Mouse (Mus musculus) kidney, adult 11 months (tissue): ENCODE data around the gene Gtf2h1.
A peak's percentile ranks its signal among the peaks of the same experiment; 100 is the strongest.

Source experiments
- DNase-seq: peaks from one replicate; pipeline ENCODE4 v3.0.0; 2022

The Gtf2h1 gene

GRCm38 (mm10) chr7:46795287-46796205, at the start of gene Gtf2h1, which contains the start of gene Hps5:
Gtf2h1 (plus strand) TSS chr7:46796103.
Hps5 (minus strand) TSS chr7:46796064.
- peak; percentile 96 for DNase-seq

- DNase-seq: no peak
Observed at GRCm38 (mm10) chr7:46746381-46746780, 49.5 kb upstream of the Gtf2h1 start.

GRCm38 (mm10) chr7:46748459-46748858, 47.4 kb upstream of the Gtf2h1 start:
- no peak for DNase-seq

- DNase-seq: no peak
Observed at GRCm38 (mm10) chr7:46751490-46751889, 44.4 kb upstream of the Gtf2h1 start, which contains the start of gene Saa2. Saa2 (plus strand) TSS chr7:46751790.

GRCm38 (mm10) chr7:46761049-46761795, 34.7 kb upstream of the Gtf2h1 start:
- no peak for DNase-seq

- DNase-seq: no peak
Observed at GRCm38 (mm10) chr7:46762601-46763000, 33.3 kb upstream of the Gtf2h1 start.

GRCm38 (mm10) chr7:46764672-46765071, 31.2 kb upstream of the Gtf2h1 start:
- DNase-seq: no peak

GRCm38 (mm10) chr7:46767371-46767770, 28.5 kb upstream of the Gtf2h1 start:
- DNase-seq: no peak

- no peak for DNase-seq
Observed at GRCm38 (mm10) chr7:46768451-46768850, 27.5 kb upstream of the Gtf2h1 start.

GRCm38 (mm10) chr7:46770706-46771105, 25.2 kb upstream of the Gtf2h1 start:
- DNase-seq: peak; percentile 36

- no peak for DNase-seq
Observed at GRCm38 (mm10) chr7:46789177-46789849, 6.6 kb upstream of the Gtf2h1 start.

- peak; percentile 36 for DNase-seq
Observed at GRCm38 (mm10) chr7:46793871-46794270, 2.0 kb upstream of the Gtf2h1 start.

- no peak for DNase-seq
Observed at GRCm38 (mm10) chr7:46796206-46796679, 340 bp downstream of the Gtf2h1 start.

GRCm38 (mm10) chr7:46796779-46797178, 876 bp downstream of the Gtf2h1 start:
- no peak for DNase-seq

GRCm38 (mm10) chr7:46810325-46810724, 14.4 kb downstream of the Gtf2h1 start:
- DNase-seq: no peak

GRCm38 (mm10) chr7:46814012-46814411, 18.1 kb downstream of the Gtf2h1 start:
- no peak for DNase-seq

GRCm38 (mm10) chr7:46820876-46821632, 25.2 kb downstream of the Gtf2h1 start:
- peak; percentile 66 for DNase-seq

GRCm38 (mm10) chr7:46827046-46827802, 31.3 kb downstream of the Gtf2h1 start:
- DNase-seq: peak; percentile 84

- no peak for DNase-seq
Observed at GRCm38 (mm10) chr7:46827803-46828184, 31.9 kb downstream of the Gtf2h1 start.

GRCm38 (mm10) chr7:46829911-46830310, 34.0 kb downstream of the Gtf2h1 start:
- peak; percentile 55 for DNase-seq
